Mouse (Mus musculus) lung, postnatal 25 days (tissue): ENCODE data around the gene Olfr896-ps1.

Experiments used
- DNase-seq: peaks from one replicate; pipeline ENCODE4 v3.0.0; 2022; ENCODE audit warnings: low spot score

Olfr896-ps1 gene

GRCm38 (mm10) chr9:38290807-38291206, at the start of gene Olfr896-ps1:
Gene Olfr896-ps1, plus strand, starts transcription at chr9:38291107.
- no peak for DNase-seq

GRCm38 (mm10) chr9:38252474-38252873, 38.4 kb upstream of the Olfr896-ps1 start, which contains the start of gene Olfr143:
Gene Olfr143, plus strand, starts transcription at chr9:38252774.
- no peak for DNase-seq

- no peak for DNase-seq
Observed at GRCm38 (mm10) chr9:38267551-38267950, 23.4 kb upstream of the Olfr896-ps1 start, which contains the start of gene Olfr895. Gene Olfr895, plus strand, starts transcription at chr9:38267851.

GRCm38 (mm10) chr9:38328760-38329159, 37.9 kb downstream of the Olfr896-ps1 start, which contains the start of gene Olfr25:
Gene Olfr25, plus strand, starts transcription at chr9:38329060.
- DNase-seq: no peak
